Mouse (Mus musculus) embryo, embryonic 10 days (tissue): ENCODE measurements around the gene Nup37.

ENCODE experiments used
- DNase-seq: peaks from one replicate; pipeline ENCODE4 v3.0.0-alpha.2; 2015; ENCODE audit warnings: low spot score

Nup37 gene

DNA sequence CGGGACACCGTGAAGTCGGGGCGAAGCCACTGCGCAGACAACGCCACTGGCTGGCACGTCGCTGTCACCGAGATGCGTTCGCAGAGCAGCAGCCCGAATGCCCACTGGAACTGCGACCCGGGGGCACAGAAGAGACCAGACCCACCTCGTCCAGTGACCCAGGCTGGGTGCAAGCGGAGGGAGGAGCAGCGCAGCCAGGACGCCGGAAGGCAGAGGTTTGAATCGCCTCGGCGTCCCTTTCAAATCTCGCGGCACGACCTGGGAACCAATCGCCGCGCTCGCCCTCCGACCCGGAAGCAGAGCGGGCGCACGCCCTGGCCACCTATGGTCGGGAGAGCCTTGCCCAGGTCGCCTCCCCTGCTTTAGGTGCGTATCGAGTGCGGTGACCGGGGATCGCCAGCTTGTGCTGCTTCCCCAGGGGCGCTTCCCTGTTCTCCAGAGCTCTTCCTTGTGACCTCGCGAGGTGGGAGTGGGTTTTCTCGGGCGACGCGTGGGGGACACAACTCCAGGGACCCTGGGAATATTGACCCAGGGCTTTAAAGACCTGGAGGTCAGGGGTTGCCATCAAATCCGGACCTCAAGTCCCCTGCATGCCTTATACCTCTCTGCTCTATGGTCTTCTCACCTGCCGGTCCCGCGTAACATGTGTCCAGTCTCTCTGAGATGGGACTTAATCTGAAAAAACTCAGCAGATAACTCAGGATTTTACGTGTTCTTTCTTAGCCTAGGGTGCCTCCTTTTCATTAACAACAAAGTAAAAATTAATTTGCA lies at the start of gene Nup37, which contains the start of gene Parpbp:
TSS of gene Nup37 (plus strand) at position 286 of the 771 bp plus-strand sequence.
TSS of gene Parpbp (minus strand) at position 235 of the 771 bp plus-strand sequence.
- peak; percentile 95 for DNase-seq

GRCm38 (mm10) chr10:88106169-88106568 lies 40.6 kb upstream of the Nup37 start:
- DNase-seq: no peak

GRCm38 (mm10) chr10:88113290-88113689 lies 33.5 kb upstream of the Nup37 start:
- DNase-seq: no peak

- DNase-seq: no peak
Observed at GRCm38 (mm10) chr10:88119721-88120120, 27.1 kb upstream of the Nup37 start.

DNA sequence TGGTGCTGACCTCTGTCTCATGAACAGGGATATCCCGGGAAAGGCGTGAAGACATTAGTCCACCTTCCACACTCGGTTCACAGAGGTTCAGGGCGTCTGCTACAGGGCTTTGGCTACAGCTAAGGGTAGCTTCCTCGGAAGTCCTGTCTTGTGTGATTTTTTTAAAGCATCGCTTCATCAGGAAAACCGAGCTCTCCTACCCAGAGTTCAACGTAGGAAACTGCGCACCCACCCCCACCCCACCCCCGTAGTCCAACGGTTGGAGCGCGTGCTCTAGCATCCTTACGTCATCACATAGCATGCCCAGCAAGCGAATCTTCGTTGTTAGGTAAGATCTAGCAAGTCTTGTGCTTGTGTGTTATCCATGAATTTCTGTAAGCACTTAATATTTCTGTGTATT lies 11.2 kb upstream of the Nup37 start:
- DNase-seq: no peak

DNA sequence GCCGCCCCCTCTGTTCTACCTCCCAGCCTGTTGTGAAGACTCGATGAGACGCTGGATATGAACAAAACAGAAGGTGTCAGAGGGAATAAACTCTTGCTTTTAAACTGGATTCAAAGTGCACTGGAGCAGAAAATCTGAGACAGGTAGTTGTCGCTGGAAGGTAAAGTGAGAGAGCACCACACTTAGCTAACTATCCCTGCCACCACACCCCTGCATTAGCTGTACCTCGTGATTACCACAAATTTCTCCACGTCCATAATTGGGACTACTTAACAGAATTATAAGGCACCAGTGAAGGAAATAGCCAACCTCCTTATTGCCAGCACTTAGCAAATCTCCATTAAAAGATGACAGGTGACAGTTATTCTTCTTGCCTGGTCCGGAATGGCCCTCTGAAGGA lies 605 bp upstream of the Nup37 start:
- DNase-seq: no peak

- no peak for DNase-seq
Observed at GRCm38 (mm10) chr10:88150381-88150780, 3.6 kb downstream of the Nup37 start.

DNA sequence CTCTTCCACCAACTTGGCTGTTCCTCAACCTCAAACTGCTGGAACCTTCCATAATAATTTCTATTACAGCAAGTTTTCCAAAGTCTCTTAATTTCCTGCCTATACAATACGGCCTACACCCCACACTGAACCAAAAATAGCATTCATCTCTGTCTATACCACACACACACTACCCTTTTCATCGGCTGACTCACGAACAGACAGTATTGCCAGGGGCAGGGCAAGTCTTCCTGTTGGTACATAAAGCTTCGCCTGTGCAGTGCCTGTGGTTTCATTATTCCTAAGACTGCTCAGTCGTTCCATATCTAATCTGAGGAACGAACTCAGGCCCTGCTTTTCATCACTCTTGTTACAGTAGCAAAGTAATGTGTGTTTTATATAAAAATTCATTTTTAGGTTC lies 4.9 kb downstream of the Nup37 start:
- DNase-seq: no peak

GRCm38 (mm10) chr10:88162096-88162495 lies 15.3 kb downstream of the Nup37 start:
- DNase-seq: no peak

GRCm38 (mm10) chr10:88162676-88163075 lies 15.9 kb downstream of the Nup37 start:
- DNase-seq: no peak

- no peak for DNase-seq
Observed at GRCm38 (mm10) chr10:88166158-88166557, 19.4 kb downstream of the Nup37 start.

DNA sequence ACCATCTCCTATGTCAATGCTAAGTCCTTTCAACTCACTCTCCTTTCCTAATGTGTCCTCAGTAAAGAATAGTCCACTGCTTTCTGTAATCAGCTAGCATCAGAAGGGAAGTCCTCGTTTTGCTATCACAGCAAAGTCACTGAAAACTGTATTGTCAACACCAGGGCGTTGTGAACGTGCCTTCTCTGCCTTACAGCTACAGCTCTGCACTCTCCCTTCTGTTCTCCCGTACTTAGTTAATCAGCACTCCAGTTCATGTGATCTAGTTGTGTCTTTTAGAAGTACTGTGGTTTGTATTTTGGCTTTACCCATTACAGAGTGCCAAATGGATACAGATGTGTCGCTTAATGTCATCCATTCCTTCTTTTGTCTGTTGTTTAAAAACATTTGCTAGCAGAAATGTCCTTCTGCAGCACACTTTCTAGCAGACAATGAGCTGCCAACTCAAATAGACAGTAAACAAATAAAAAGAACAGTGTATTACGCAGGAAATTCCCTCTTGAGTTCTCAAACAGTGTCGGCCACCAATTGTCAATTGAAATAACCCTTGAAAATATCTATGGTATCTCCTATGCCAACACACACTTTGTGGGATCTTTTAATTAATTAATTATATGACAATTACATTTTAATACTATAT lies 20.8 kb downstream of the Nup37 start:
- DNase-seq: no peak

DNA sequence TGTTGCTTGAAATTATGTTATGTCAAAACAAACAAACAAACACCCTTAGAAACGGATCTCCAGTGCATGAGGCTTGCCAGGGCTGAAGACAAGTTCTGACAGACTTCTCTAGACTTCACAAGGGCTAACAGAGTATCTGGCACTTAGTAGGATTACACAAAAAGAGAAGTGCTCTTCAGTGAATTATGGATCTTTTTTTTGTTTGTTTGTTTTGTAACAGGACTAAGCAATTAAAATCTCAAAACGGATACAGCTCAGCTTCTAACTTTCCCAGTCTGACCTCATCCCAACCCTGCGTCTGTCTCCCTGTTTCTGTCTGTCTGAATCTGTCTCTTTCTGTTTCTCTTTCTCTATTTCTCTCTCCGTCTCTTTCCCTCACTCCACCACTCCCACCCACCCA lies 53.7 kb downstream of the Nup37 start:
- DNase-seq: no peak

DNA sequence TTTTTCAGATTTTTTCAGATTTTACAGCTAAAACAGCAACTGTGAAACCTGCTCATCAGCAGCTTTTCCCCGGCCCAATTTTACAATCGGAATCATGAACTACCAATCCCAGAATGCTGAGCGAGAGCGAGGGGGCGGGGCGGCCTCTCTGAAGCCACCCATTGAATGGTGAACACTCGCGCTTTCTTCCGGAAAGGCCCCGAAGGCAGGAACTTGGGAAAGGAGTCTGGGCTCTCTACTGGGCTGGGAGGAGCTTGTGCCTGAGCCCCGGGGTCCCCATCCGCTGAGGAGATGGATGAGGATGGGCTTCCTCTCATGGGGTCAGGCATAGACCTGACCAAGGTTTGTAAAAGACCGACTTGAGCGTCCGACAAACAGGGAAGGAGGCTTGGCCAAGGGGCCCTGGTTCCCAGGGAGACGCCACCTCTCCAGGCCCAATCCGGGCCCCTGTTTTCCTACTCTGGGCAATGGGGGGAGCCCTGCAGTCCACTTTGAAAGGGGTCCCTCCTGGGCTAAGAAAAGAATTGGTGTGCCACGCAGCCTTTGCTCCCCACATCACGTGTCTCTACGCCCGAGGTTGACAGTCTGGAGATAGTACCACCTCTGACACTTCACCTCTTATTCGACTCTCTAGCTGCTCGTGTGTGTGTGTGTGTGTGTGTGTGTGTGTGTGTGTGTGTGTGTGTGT lies 54.3 kb downstream of the Nup37 start, which contains the start of gene Washc3:
TSS of gene Washc3 (plus strand) at position 143 of the 688 bp plus-strand sequence.
- DNase-seq: peak; percentile 95

GRCm38 (mm10) chr10:88201650-88202049 lies 54.9 kb downstream of the Nup37 start:
- DNase-seq: no peak

GRCm38 (mm10) chr10:88202581-88202980 lies 55.8 kb downstream of the Nup37 start:
- DNase-seq: no peak

DNA sequence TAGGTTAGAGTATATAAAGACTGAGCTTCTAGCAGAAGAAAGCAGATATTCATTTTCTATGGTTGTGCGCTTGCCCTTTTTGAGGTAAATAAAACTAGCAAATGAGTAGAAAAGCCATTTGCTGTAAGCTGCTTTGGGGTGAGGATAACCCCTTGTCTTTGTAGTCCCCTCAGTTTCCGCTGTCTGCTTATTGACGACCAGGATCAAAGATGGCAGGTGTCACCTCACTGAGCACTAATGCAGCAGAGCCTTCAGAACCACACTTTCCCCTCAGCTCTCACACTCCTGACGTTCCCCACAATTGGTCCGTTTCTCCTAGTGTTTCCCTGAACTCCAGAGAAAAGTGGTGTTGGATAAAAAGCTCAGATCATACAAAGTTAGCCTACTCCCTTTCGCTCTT lies 56.4 kb downstream of the Nup37 start:
- DNase-seq: no peak

- DNase-seq: no peak
Observed at GRCm38 (mm10) chr10:88212644-88213043, 65.9 kb downstream of the Nup37 start.

DNA sequence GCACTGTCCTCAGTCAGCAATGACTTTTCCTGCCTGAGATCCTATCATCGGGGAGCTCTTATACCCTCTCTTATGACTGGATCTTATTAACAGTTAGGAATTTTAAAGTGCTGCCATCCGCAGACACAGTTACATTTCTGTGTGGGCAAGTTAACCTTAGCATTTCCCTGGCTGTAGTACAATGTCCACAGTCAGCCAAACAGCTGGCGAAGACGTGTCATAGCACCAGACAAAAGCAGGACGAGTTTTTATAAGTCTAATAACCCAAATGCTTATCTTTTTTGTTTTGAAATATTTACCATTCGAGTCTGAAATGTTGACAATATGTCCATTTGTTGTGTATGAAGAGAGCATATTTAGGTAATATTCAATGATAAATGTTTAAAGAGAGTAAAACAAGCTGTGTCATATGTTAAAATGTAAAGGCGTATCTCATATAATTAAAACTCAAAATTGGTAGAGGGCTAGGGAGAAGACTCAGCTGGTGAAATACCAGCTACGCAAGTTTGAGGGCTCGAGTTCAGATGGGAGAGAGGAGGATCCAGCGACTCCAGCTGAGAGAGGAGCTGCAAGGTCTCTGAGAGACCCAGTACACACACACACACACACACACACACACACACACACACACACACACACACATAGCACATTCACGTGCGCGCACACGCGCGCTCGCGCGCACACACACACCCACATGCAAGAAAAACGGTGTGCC lies 68.2 kb downstream of the Nup37 start:
- DNase-seq: no peak

GRCm38 (mm10) chr10:88218161-88218560 lies 71.4 kb downstream of the Nup37 start:
- no peak for DNase-seq

- DNase-seq: no peak
Observed at GRCm38 (mm10) chr10:88221718-88222117, 74.9 kb downstream of the Nup37 start.

DNA sequence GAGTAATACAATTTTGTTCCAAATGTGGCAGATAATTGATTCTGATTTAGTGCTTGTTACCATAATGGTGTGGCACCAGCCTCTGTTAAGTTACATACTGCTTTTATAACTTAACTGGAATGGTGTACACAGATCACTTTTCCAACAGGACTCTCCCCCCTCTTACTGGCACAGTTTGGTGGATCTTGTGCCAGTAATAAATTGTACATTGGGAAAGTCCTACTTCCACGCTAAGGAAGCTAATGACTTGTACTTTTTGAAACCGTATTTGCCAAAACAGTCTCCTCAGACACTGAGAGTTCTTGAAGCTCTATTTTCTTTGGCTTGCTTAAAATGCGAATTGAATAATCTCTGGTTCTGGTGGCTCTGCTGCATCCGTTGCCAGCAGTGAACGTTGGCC lies 78.6 kb downstream of the Nup37 start:
- DNase-seq: no peak
